Mouse (Mus musculus): ENCODE data around the gene Exoc6b.

DNA sequence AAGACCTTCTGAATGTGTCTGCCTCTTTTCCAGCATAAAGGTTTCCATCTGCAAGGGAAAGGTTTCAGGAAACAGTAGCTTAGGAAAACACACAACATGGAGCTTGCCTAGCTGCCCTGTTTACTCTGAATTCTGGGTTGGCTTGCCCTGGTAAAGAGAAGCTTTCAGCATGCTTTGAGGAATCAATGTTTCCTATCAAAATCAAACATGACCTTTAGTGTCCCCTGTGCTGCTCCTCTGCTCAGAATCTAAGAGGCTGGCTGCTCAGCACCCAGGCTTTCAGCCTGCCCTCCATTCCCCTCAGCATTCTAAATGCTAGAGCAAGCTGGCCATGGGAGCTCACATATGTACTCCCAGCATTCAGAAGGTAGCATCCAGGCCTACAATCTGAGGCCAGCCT is 228.2 kb downstream of the Exoc6b start:
- TF ChIP-seq CTCF (IDR thresholded peaks at IDR 0.05; ENCODE audit: low read depth), result no peak
- TF ChIP-seq EP300 (optimal IDR thresholded peaks at IDR 0.05), result no peak

Measured in stomach, postnatal 0 days (tissue).